ENCODE assay signal across 29 mouse cellular contexts in the genomic region with DNA sequence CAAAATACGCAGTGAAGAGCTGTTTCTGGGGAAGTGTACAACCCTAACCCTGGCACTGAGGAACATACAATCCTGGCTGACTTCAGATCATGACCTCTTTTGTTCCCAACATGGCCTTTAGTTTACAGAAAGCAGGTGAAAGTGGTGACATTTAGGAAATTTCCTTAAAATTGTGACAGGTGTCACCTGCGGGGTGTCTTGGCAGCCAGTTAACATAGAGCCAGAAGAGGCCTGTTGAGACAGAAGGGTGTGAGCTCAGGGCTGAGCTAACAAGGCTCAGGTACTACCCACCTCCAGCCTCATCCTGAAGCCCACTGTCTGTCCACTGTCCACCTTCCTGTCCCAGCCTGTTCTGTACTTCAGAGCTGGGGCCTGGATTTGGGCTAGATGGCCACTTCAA. TPM values are rescaled to one million over a fixed set of nuclear protein-coding genes. Genes with fewer than 3 reads are reported as not detected.
A peak's percentile ranks its signal among the peaks of the same experiment; 100 is the strongest.
DNase-seq lines count a peak whose midpoint lies in the region; TF ChIP-seq lines count a peak whose summit lies in the region.
"Had no signal": no experiment of that assay in that cellular context is flagged by ENCODE, and none has a peak within 500 bp of the region (broad histone marks: within the 10 kb centered on the region; RNA-seq: fewer than 3 reads in every experiment).

No protein-coding gene starts in this region.

- TF ChIP-seq POLR2A in lung, adult 2 months (IDR thresholded peaks at IDR 0.05; ENCODE audit: borderline replicate concordance, extremely low read depth, low read depth, low read length), result no peak

- H3K4me3 ChIP-seq in lung, adult 2 months (replicated peaks; ENCODE audit: extremely low read depth, low read depth, low read length), result no peak overlapping the region
- H3K4me3 ChIP-seq: embryonic facial prominence, embryonic 13.5 days; erythroblast, embryonic 14.5 days; forebrain, embryonic 12.5 days; forebrain, embryonic 15.5 days; heart, embryonic 10.5 days; heart, embryonic 13.5 days had no signal

- peaks cover 4% of the 10 kb centered on the region; the same call in 1 of the 2 replicates for H3K4me1 ChIP-seq in lung, adult 2 months (ENCODE audit: control insufficient read depth, insufficient read depth, low read length)

- DNase-seq in brain, adult 2 months (ENCODE audit: low read depth, low spot score), result peak; percentile 90
- DNase-seq in cerebellum, adult 18-20 months, result peak; percentile 74 to 76
- DNase-seq in cerebellum, adult 9-10 months, result peak; percentile 90
- peak; percentile 65 to 75 for DNase-seq in cerebellum, postnatal 14 days
- no peak for DNase-seq in spleen, adult 12 weeks (ENCODE audit: low spot score)
- DNase-seq in lung, adult 2 months, result no peak
- no peak for DNase-seq in layer of hippocampus, adult 18-20 months (ENCODE audit: low spot score in 2 of 2)
- no peak for DNase-seq in kidney, postnatal 4 days
- DNase-seq: adrenal gland, adult 8-10 months; adrenal gland, postnatal 25 days; gastrocnemius, postnatal 25 days; heart, adult 18-20 months; heart, postnatal 14 days; heart, postnatal 4 days; kidney, adult 18-20 months had no signal

- TF ChIP-seq CTCF in lung, adult 2 months (IDR thresholded peaks at IDR 0.05; ENCODE audit: insufficient read depth, low read length), result no peak

- WGBS in lung, adult 2 months, result 90% methylated on average over 2 of the region's 2 CpGs

RNA-seq across cellular contexts. Expression of a gene that starts 2.8 kb away (rescaled TPM):
- 0.82 and 2.3 TPM in 2 replicates for polyA plus RNA-seq in lung, adult 2 months (2012; rRNA removed)
- total RNA-seq in layer of hippocampus, adult 18-20 months (2021), result 10 to 100 TPM; 28.5 to 30.3 TPM
- total RNA-seq: common myeloid progenitor, adult 5-6 weeks; MEL had no signal
- polyA plus RNA-seq: CD4-positive, CD25-positive, alpha-beta regulatory T cell, adult 4 months; erythroblast, embryonic 14.5 days had no signal

RNA-seq across cellular contexts. Expression of a gene that starts 18.3 kb away (rescaled TPM):
- polyA plus RNA-seq in lung, adult 2 months (2012; rRNA removed), result 0.23 and 0.82 TPM in 2 replicates
- not detected for total RNA-seq in layer of hippocampus, adult 18-20 months (2021)
- total RNA-seq: common myeloid progenitor, adult 5-6 weeks; heart, postnatal 4 days; hindbrain, postnatal 0 days; MEL had no signal
- polyA plus RNA-seq: C2C12; CD4-positive, CD25-positive, alpha-beta regulatory T cell, adult 4 months; embryonic facial prominence, embryonic 13.5 days; erythroblast, embryonic 14.5 days; forebrain, embryonic 12.5 days; forebrain, embryonic 15.5 days; heart, embryonic 10.5 days; heart, embryonic 13.5 days; hindbrain, embryonic 11.5 days; hindbrain, embryonic 14.5 days; inflammation-experienced regulatory T-cells, adult 6 months had no signal

RNA-seq across cellular contexts. Expression of a gene that starts 30.2 kb away (rescaled TPM):
- 52.7 and 62.6 TPM in 2 replicates for polyA plus RNA-seq in lung, adult 2 months (2012; rRNA removed)
- 10 to 100 TPM; 66.2 to 67.1 TPM for total RNA-seq in layer of hippocampus, adult 18-20 months (2021)

RNA-seq across cellular contexts. Expression of a gene that starts 40.8 kb away (rescaled TPM):
- 11.4 and 17.5 TPM in 2 replicates for polyA plus RNA-seq in lung, adult 2 months (2012; rRNA removed)
- 1 to 10 TPM; 1.0 to 1.2 TPM for total RNA-seq in layer of hippocampus, adult 18-20 months (2021)
- total RNA-seq: common myeloid progenitor, adult 5-6 weeks; MEL had no signal
- polyA plus RNA-seq: erythroblast, embryonic 14.5 days had no signal

Comparison
In these comparisons a context has a peak if more than half of its experiments do, and no peak if none do; other contexts are left out.
1. DNase-seq: peak in brain, adult 2 months (single experiment), cerebellum, adult 18-20 months (2 of 2), cerebellum, adult 9-10 months (single experiment) and cerebellum, postnatal 14 days (2 of 2); none in spleen, adult 12 weeks (single experiment), lung, adult 2 months (single experiment), layer of hippocampus, adult 18-20 months (0 of 2) and kidney, postnatal 4 days (0 of 2).